Mouse (Mus musculus) cerebellum, adult 11 months (tissue): ENCODE results near the gene Gm14419.
"Not testable (repeated sequence)": the region's sequence is repeated elsewhere in the genome, so short reads cannot be mapped to it uniquely, and the experiment has no call there.

ENCODE experiments used
- DNase-seq: peaks from one replicate; pipeline ENCODE4 v3.0.0; 2022

Gm14419 gene

DNA sequence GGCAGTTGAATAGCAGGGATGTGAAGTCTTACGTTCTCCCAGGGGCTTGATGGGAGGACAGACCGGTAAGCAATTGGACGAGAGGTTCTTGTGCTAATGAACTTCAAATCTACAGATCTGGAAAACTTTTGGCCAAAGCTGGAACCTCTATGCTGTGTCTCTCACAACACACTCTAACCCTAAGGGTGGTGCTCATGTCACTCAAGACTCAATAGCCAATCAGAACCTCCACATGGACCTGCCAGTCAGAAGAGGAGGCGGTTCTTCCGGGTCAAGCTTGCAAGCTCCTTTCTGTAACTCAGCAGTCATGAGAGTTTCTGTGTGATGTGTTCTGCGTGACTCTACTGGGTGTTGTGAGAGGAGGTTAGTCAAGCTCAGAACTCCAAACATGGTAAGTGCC is at the start of gene Gm14419:
Gene Gm14419, plus strand, starts transcription at position 301 of the 400 bp plus-strand sequence.
- not testable (repeated sequence) for DNase-seq
